Mouse (Mus musculus): ENCODE measurements around the gene Ccdc172.

DNA sequence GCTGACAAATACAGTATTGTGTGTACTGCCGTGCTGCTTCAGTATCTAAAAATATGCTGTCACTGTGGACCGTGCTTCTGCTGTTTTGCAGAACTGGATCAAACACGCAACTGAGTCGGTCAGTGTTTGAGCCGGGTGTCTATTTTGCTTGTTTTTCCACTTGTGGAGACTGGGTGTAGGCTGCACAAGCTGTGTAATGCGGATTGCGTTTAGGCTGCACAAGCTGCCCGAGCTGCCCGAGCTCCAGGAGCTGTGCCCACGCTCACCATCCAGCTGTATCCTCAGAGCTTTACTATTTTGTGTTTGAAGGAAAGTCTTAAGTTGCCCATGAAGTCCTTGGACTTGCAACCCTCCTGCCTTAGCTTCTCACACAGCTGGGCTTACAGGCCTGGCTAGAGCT is 24.9 kb downstream of the Ccdc172 start:
- TF ChIP-seq CTCF (IDR thresholded peaks at IDR 0.05; ENCODE audit: low read depth, low read length) = no peak
- TF ChIP-seq POLR2A (IDR thresholded peaks at IDR 0.05; ENCODE audit: extremely low read depth, insufficient read depth, low read length) = no peak

All from liver, adult 2 months (tissue).